Mouse (Mus musculus) left cerebral cortex, adult 11 months (tissue): ENCODE measurements at regions not wholly inside any gene's neighbourhood (a gene's known extent, or its start where the extent isn't known, plus 50 kb on each side); places are given as distances from the start of the nearest gene placed in this dataset.

Source experiments
- DNase-seq: peaks from one replicate; pipeline ENCODE4 v3.0.0; 2022; ENCODE audit warnings: low spot score

GRCm38 (mm10) chr10:120616406-120617015, 140.2 kb upstream of the Hmga2 start:
- no peak for DNase-seq

DNA sequence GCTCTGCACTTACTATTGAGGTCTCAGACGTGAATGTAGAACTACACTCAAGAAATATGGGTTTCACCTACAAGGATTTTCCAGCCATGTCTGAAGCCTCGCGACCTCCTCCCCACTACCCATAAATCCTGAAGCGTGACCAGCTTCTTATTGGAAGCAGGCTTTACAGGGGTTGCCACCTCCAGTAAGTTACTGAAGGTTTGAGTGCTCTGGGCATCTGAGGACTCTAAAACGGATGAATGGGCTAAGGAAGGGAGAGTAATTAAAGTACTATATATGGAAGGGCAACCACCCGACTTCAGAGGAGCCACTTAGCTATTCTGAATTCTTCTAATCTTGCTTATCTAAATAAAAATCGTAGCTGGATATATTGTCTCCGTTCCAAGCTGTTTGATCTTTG, 136.1 kb upstream of the Hmga2 start:
- DNase-seq: no peak

DNA sequence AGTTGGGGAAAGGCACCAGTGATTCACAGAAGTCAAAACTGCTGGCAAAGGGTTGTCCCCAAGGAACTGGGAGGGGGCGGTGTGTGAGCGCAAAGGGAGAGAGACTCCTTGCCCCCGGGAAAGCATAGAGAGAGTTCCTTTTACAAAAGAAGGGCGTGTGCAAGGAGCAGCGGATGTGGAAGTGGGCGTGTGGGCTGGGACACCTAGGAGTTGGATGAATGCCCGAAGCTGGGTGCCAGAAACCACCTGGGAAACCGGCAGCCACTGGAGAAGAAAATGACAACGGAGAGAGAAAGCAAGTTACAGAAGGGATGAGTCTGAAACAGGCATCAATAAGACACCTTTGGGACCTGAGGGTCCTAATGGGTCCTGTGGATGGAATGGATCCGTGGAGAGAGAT, 133.8 kb upstream of the Hmga2 start:
- DNase-seq: peak; percentile 2

DNA sequence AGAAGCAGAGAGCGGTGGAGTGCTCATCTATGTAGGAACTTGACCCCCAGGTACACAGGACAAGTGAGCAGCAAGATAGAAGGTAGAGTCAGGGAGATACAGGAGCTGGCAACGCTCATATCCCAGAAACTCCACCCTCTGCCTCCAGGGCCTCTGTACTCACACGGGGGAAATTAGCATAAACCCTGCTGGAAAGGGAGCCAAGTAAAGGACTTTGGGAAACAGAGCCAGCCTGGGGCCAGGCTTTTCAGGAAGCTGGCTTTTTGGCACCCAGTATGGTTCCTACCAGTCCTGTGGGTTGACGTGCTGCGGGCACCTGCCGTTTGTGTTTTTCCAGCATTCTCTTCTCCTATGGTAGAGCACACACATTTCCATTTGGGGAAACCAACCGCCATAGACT, 128.2 kb upstream of the Hmga2 start:
- DNase-seq: no peak

GRCm38 (mm10) chr10:120603167-120603566, 126.9 kb upstream of the Hmga2 start:
- no peak for DNase-seq

DNA sequence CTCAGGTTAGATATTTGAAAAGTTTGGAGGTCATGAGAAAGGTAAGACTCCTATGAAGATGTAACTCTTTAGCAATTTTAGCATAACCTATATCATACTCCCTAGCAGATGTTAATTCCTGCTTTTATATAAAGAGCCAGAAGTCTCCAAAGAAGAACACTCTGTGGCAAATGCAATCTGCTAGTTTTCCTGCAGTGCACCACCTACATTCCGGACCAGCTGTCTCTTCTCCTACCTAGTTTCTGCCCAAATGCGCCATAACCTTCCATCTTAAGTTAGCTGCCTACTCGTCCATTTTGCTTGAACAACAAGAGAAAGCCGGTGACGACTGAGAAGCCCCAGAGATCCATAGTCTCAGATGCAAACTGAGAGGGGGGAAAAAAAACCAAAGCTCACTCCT, 124.5 kb upstream of the Hmga2 start:
- peak; percentile 6 for DNase-seq

GRCm38 (mm10) chr10:120599551-120599950, 123.3 kb upstream of the Hmga2 start:
- no peak for DNase-seq

DNA sequence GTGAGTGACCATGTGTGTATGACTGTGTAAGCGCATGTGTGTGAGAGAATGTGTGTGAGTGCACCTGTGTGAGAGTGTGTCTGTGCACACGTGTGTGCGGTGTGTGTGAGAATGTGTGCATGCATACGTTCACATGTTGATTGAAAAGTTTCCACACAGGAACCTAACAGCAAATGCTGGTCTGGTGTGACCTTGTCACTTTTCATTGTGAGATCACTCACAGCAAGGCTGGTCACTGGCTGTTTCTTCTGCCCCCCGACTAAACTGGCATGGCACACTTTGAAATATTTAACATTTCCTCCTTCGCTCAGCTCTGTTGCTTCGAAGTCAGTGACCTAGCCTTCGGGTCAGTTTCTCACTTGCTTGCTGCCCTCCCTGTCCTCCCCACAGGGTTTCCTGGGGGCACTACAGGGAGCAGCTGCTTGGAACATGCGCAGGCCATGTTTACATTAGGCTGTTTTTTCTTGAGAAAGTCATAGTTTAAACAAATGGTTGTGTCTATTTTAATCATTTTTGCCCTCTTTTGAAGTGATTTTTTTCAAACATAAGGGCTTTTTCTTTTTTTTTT, 121.1 kb upstream of the Hmga2 start:
- no peak for DNase-seq

GRCm38 (mm10) chr10:120595145-120595544, 118.9 kb upstream of the Hmga2 start:
- no peak for DNase-seq

GRCm38 (mm10) chr10:120593876-120594275, 117.6 kb upstream of the Hmga2 start:
- no peak for DNase-seq

GRCm38 (mm10) chr10:120589659-120590058, 113.4 kb upstream of the Hmga2 start:
- no peak for DNase-seq

DNA sequence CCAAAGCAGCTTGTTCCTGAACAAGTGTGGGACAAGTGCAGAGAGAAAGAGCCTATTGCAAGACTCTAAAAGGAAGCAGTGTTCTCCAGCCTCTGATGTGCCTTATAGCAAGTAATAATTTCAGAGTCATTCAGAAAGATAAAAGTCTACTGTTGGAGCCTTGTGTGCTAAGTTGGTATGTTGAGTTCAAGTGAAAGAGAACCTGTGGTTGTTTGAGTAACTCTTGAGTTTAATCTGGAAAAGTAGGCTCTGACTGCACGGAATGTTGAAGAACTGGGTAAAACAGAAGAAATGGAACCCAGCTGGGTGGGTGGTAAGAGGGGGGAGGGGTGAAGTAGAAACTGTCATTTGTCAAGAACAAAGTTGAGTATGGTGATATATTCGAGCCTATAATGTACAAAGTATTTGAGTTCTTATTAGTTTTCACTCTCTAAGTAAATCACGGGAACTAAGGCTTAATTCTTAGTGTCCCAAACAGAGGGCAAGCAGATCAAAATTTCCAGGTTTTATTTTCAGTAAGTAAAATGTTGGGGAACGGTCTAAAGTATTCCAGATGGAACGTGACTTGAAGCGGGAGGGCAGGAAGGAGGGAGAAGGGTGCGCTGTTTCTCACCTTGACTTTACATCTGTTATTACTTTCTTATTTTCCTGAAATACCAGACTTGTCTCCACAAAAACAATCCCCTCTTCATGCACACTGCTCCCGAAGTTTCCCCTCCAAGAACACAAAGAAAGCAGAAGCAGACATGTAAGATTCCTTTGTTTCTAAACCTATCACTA, 111.8 kb upstream of the Hmga2 start:
- DNase-seq: no peak

DNA sequence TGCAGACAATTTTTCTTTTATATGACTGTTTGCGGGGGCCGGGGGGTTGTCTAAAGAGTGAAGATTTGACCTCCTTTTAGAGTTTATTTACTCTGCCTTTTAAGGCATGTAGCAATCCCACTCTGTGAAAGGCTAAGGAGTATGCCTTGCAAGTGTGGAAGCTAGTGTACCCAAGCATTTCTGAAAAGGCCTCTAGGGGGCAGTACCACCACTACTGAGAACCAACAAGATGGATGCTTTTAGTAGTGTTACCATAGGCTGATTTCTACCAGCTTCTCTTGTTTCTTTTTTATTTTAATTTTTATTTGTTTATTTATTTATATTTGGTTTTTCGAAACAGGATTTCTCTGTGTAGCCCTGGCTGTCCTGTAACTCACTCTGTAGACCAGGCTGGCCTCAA, 110.9 kb upstream of the Hmga2 start:
- no peak for DNase-seq

DNA sequence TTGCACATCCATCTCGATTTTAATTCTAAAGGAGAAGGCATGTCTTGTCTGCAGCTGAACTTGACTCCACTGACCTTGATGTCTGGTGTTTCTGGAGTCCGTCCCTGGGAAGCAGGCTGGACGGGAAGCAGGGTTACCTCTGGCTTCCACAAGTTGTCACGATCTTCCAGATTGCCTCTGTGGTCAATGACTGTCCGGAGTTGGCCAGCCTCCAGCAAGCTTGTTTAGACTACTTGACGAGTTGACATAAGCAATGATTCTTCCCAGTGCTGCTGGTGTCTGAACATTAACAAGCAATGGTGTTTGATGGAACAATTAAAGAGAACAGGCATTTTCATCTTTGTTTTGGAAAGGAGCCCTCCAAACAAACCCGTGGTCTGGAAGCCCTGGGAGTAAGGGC, 106.2 kb upstream of the Hmga2 start:
- no peak for DNase-seq

GRCm38 (mm10) chr10:120581547-120581946, 105.3 kb upstream of the Hmga2 start:
- DNase-seq: no peak

GRCm38 (mm10) chr10:120576886-120577285, 100.6 kb upstream of the Hmga2 start:
- no peak for DNase-seq

DNA sequence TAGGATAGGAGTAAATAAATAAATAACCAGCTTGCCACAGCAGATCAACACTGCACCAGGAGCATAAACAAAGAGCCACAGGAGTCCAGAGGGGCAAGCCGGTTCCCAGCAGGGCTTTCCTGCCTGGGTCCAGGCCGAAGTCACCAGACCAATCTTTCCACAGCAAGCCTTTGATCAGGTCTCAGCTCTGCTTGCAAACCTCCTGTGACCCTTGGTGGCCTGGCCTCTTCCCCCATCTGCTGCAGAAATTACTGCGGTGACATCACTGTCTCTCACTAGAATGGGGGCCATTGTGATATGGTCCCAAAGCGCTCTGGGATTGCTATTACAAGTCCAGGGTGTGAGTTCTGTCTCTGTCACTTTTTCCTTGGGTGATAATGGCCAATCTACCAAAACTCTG, 99.9 kb upstream of the Hmga2 start:
- DNase-seq: no peak

DNA sequence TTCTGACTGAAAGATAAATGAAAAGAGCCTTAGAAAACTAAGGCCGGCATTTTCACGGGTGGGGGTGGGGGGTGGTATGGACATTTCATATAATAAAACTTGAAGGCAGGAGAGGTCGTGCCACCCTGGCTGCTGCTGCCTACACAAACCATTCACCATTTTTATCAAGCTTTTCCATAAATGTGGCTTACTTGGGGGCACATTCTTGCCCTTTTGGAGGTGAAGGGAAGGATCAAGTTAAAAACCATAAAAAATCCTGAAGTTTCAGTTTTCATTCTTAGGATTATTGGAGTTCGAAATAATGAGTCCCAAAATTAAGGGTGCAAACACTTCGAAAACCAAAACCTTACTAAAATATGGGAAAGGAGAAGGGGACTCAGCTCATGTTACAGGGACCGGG, 95.1 kb upstream of the Hmga2 start:
- no peak for DNase-seq

GRCm38 (mm10) chr10:120565992-120566391, 89.7 kb upstream of the Hmga2 start:
- no peak for DNase-seq

- DNase-seq: no peak
Observed at GRCm38 (mm10) chr10:120564859-120565258, 88.6 kb upstream of the Hmga2 start.

- no peak for DNase-seq
Observed at GRCm38 (mm10) chr10:120563926-120564325, 87.7 kb upstream of the Hmga2 start.

GRCm38 (mm10) chr10:120561821-120562220, 85.6 kb upstream of the Hmga2 start:
- DNase-seq: no peak

GRCm38 (mm10) chr10:120557850-120558447, 81.7 kb upstream of the Hmga2 start:
- DNase-seq: no peak
